Mouse (Mus musculus) liver, adult 2 months (tissue): ENCODE data around the gene Mtcl1.

Experiments used
- CTCF ChIP-seq: fragments of 200-500 bp; IDR thresholded peaks from 2 replicates; pipeline ENCODE4 v1.5.1; 2011; ENCODE audit warnings: low read depth, low read length, control low read depth
- POLR2A ChIP-seq: fragments of 200-500 bp; IDR thresholded peaks from 2 replicates; pipeline ENCODE4 v1.6.1; 2011; ENCODE audit warnings: low read length, control low read depth; ENCODE audit not compliant: insufficient read depth; ENCODE audit errors: extremely low read depth

DNA sequence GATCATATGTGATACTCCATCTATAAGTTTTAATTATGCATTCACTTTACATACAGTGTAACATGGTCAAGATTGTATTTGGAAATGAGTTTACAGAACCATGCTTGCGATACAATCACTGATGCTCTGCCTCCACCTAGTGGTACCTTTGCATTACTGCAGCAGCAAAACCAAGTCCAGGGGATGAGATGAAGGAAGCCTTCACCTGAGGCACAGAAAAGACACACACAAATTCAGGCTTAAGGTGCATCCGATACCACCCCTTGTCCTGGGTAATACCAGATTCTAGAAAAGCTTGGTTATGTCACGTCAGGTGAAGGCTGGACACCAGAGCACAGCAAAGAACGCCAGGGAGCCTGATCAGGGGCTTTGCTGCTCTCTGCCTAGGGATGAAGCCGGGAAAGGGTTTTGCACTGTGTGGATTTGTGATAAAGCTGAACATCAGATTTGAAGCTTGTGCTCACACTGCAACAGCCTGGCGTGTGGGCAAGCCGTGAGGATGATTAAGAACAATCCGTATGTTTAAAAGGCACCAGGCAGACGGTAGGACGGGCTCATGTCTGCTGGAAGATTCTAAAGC lies 40.6 kb upstream of the Mtcl1 start:
- no peak for TF ChIP-seq POLR2A
- TF ChIP-seq CTCF = peak; percentile 64
